Mouse (Mus musculus): Measurements from ENCODE around the gene Slc44a1.

- TF ChIP-seq CTCF (IDR thresholded peaks at IDR 0.05; ENCODE audit: insufficient read depth, low read depth, low read length) (no peak), POLR2A (IDR thresholded peaks at IDR 0.05; ENCODE audit: insufficient read depth, low read depth, low read length) (no peak)
Observed at GRCm38 (mm10) chr4:53408821-53409220, 31.4 kb upstream of the Slc44a1 start.
